Mouse (Mus musculus): ENCODE measurements around the gene Tgfa.

The Tgfa gene

DNA sequence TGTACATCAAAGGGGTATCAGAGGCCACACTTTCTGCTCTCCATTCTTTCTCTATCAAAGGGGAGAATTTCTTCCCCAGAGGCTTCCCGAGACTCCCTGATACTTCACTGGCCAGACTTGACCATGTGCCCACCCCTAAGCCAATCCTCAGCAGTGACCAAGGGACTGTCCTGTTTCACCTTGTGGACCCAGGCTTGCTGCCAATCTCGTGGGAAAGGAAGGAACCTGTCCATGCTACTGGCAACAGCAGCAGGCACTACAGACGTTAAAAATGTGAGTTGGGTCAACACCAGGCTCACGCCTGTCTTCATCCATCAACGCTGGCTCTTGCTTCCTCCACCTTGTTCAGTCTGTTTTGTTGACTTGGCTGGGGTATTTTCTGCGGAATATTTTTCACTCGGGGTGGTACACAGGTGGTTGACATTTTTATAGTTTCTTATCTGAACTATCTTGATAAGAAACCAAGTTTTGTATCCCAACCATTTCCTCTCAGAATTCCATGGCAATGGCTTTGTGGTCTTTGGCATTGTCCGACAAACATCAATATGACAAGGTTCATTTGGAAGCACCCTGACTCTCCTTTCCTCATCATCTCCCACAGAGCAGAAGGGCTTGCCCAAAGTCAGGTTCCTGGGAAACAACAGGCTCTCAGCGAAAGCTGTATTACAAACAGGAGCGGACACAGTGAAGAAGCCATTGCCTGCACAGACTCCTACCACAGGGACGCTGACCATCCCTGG lies 6.1 kb upstream of the Tgfa start:
- DNase-seq (ENCODE audit: low read depth, low spot score): no peak

DNA sequence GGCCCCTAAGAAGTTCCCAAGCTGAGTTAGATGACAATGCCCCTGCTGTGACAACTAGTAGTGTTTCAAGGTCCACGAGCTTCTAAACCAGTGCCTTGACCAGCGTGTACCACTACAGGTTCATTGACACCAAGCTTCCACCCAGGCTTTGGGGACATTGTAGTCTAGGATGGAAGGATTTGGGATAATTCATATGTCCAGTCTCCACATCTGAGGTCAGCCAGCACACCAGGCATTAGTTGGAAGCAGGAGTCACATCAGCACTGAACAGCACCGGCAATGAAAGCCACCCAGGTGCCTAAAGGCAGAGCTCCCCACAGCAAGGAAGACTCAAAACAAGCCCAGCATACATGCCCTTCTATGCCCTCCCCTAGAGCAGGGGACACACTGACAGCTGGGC lies 4.4 kb upstream of the Tgfa start:
- no peak for DNase-seq (ENCODE audit: low read depth, low spot score)

DNA sequence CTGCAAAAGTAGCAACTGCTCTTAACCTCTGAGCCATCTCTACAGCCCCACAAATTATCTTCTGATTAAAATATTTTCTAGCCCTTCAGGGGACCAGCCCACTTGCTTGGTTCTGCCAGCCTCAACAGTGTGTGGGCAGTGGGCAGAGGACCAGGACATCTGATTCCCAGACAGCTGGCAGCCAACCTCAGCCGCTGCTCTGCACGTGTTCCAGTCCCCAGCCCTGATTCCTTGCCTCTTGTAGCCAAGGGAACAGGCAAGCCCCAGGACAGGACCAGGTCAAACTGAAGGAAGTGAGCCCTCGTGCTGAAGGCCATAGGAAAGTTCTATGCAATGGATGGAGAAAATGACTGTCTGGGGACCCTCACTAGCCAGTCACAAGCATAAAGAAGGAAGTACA lies 2.0 kb upstream of the Tgfa start:
- no peak for DNase-seq (ENCODE audit: low read depth, low spot score)

DNA sequence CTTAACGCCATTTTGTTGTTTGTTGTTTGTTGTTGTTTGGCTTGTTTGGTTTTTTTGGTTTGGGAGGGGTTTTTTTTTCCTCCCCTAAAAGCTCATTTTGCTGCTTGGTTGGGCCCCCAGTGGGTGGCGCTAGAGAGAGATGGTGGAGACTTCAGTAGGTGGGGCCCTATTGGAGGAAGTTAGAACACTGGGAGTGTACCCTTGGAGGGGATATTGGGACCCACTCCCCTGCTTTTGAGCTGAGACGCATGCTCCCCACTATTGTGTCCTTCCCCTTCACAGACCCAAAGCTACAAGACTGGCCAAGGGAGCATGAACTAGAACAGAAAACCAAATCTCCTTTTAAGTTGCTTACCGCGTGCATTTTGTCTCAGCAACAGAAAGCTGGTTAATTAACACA lies 1.1 kb upstream of the Tgfa start:
- DNase-seq (ENCODE audit: low read depth, low spot score): no peak

DNA sequence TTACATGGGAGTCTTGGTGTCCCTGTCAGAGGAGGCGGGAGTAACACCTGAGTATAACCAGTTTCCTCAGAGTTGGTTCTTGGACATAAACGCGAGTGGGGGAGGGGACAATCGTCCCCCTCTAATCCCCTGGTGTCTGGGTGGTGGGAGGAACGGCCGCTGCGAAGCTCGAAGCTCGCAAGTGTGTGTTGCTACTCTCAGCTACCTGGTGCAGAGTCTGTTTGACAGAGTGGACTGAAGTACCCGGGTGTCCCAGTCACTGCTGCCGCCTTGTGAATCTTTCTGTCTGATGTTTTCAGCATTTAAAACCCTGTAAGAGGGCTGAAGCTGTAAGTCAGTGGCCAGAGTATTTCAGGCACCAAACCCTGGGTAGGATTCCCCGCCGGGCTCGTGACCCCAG lies 1.0 kb downstream of the Tgfa start:
- no peak for DNase-seq (ENCODE audit: low read depth, low spot score)

DNA sequence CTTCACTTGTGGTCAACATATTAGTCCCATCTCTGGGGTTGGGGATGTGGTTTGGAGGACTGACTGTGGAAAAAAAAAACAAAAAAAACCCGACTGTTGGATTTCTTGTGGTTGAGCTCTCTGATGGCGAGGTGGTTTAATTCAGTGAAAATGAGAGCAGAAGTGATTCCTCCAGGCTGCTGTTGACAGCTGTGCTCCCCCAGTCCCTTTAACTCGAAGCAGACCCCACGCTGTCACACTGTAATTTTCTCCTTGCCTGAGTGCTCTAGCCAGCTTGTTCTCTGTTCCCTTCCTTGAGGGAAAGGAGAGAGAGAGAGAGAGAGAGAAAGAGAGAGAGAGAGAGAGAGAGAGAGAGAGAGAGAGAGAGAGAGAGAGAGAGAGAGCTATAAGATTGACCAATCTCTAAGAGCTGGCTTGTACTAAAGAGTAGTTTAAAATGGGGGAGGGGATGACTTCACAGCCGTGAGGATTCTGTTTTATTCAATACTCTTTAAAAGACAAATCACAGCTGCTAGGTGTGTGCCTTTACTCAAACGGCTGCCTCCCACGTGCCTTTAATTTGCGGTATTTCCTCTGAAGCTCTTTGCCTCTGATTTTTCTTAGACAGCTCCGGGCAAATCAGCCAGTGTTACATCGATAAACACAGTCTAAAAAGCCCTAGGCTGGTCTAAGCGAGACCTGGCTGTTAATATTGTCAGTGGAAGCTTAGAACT lies 2.3 kb downstream of the Tgfa start:
- no peak for DNase-seq (ENCODE audit: low read depth, low spot score)

DNA sequence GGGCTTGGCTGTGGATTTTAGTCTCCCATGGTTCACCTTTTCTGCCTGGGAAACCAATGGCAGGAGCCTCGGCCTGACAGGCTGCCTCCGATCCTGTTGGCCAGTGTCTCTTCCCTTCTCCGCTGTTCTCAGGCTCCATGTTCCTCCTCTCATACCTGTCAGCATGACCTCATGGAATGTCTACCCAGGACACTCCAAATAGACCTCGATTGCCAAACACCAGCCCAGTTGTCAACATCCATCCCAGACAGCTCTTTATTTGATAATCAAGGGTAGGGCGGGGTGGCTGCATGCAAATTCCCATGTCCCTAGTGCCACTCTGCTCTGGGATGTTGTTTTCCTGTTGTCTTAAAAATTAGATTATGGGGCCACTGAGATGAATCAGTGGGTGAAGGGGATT lies 5.9 kb downstream of the Tgfa start:
- no peak for DNase-seq (ENCODE audit: low read depth, low spot score)

DNA sequence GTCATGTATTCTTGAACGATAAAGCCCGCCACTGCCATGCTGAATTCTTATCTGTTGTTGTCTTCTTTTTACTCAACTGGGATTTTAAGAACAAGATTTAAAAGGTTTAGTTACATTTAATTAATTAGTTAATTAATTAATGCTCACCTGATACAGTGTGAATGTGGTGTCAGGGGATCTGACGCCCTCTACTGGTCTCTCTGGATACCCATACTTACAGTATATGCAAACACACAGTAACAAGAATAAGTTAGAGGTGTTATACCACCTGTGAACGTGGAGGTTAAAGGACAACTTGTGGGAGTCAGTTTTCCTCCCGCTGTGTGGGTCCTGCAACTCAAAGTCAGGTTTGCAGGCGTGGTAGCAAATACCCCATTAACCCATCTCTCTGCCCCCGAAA lies 8.1 kb downstream of the Tgfa start:
- DNase-seq (ENCODE audit: low read depth, low spot score): no peak

DNA sequence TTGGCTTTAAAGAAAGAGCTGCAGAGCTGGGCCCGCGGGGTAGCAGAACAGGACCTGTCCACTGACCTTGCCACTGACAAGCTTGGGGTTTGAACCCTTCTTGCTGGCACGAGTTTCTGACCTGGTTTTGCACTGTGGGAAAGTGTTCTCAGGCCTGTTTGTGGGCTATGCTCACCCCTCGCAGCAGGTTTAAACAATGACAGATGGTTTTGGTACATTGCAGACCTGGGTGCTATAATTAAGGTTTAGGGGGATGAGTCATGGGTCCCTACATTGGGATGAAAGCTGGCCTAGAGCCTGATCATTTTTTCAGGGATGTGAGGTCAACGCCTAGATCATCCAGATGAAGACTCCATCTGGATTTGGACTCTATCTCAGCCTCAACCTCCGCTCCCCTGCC lies 11.0 kb downstream of the Tgfa start:
- no peak for DNase-seq (ENCODE audit: low read depth, low spot score)

DNA sequence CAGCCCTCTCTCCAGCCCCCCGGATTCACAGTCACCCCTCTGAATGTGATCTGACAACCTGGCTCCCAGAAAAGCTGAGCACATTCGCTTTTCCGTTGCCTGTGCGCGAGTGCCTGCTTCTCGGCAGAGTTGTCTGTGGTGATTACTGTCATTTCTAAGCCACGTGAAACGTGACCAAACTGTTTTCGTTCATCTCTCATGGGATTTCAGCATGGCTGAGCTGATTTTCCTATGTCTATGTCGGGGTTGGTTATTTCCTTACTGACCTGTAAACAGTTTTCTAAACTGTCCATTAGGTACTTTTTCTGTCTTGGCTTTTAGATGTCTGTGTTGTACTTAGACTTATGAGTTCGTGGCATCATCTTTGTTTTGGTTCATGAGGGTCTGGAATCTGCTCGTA lies 12.0 kb downstream of the Tgfa start:
- no peak for DNase-seq (ENCODE audit: low read depth, low spot score)

DNA sequence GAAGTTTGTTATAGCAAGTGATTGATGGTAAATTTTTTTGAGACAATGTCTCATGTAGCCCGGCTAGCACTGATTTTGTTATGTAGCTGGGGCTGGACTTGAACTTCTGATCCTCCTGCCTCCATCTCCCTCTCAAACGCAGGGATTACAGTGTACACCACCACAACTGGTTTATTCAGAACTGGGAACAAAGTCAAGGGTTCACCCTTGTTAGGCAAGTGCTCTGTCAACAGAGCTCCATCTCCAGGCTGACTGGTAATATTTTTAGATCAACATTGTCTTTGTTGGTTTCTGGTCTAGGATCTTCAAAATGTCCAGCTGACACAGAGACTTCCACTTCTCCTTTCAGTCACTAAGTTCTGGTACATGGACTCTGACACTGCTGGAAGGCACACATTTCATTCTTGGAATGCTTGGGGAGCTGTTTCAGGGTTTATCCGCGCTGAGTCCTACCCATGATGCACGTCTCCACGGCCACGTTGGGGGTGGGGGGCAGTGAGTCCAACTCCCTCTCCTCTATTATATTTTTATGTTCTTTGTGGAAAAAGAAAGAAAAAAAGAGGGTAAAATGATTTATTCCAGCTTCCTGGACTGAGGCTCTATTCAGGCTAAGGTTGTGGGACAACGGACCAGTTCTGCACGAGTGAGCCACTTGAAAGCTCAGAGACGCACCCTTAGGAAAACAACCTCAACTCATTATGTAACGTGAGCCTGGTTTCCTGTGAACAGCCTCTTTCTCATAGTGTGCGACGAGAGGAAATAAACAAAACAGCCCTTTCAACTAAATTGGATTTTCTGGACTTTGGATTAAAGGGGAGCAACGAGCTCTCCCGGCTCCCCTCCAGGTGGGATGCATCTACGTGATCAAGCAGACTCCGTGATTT lies 14.4 kb downstream of the Tgfa start:
- no peak for DNase-seq (ENCODE audit: low read depth, low spot score)

DNA sequence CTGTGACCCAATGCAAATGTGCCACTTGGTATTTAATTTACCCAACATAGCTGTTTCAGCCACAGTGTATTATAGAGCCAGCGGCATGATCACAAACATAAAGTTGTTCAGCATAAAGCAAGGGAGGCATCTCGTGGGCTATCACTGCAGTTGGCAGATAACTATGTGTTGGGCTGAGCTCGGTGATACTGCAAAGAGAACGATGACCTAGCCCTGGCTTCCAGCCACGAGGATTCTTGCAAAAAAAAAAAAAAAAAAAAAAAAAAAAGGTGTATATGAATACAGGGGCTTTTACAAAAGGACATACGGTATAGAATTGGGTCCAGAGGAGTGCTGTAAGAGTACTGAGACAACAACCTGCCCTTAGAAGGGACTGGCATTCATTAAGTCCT lies 15.0 kb downstream of the Tgfa start:
- no peak for DNase-seq (ENCODE audit: low read depth, low spot score)

DNA sequence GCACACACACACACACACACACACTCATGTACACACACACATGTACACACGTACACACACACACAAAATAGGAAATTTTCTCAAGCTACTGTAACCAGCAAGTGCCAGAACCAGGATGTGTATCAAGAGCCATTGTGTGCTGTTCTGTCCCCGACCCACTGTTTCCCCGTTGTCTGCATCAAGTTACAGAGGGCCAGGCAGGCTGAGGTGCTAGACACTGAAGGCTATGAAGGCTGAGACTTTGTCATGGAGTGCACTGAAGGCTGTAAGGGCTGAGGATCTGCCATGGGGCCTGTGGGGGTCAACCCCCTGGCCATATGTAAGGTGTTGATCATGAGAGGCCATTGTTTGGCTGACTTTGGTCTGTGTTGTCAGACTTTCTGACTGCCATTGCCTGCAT lies 15.6 kb downstream of the Tgfa start:
- DNase-seq (ENCODE audit: low read depth, low spot score): no peak

DNA sequence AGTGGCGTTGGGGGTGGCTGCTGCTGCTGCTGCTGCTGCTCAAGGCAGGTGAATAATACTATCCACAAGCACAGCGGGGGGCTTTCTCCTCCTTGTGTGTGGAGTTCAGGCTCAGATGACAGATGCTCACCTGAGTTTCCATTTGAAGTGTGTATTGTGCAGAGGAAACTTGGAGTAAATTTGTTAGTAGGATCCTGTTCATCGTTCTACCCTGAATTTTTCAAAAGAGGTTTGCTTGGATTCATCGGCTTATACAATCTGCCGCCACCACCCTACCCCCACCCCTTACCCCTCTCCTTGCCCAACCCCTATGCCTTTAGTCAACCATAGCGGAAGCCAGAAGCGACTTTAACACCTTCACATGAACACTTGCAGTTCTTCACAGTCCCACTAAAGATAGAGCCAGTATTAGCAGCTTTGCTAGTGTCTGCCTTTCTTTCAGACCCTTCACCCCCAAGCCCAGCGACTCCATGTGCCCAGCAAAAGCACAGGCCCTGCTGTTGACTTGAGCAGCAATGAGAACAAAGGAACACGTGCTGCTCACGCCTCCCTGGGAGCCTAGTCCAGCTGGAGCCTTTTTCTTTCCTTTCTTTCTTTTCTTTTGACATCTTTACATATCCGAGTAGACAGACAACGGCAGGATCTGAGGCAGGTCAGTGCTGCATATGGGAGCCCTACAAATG lies 16.2 kb downstream of the Tgfa start:
- DNase-seq (ENCODE audit: low read depth, low spot score): no peak

DNA sequence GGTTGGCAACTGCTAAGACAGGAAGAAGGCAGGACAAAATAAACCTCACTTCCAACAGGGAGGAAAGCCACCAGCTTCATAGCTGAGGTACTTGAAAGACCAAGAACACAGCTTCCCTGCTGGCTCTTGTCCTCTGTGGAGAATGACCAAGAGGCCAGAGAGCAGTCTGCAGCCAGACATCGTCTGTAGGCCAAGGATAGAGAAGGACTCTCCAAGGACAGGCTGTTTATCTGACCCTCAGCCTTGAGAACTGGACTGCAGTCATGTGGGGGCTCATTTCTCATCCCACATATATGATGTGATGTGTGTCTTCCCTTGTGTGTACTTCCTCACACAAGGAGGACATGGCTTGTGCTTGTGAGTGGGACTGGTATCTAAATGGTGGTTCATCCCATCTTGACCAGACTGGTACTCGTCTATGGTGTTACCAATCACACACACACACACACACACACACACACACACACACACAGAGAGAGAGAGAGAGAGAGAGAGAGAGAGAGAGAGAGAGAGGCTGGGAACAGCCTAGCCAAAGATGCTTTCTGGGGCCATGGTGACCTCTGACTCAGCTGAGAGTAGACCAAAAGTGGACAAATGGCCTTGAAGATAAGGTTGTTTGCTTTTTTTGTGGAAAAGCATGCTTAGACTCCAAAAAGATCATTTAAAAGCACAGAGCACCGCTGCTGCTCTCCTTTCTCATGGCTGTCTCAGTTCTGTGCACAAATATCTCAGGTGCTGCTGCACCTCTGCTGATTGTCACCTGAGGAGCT lies 18.0 kb downstream of the Tgfa start:
- DNase-seq (ENCODE audit: low read depth, low spot score): no peak

DNA sequence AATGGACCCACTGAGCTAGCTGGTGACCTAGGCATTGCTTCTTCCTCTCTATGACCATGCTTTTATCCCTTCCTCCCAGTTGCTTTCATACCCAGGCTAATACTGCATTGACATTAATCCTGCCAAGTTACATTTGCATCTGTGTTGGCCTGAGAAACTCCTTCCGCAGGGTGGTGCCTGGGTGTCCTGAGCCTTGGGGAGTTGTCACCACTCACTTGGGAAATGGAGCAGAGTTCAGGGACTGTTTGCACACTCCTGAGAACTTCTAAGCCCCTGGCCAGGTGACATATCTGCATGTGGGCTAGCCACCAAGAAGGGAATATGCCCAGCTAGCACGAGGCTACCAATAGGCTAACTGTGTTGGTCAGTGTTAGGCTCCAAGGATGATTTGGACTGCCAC lies 23.0 kb downstream of the Tgfa start:
- DNase-seq (ENCODE audit: low read depth, low spot score): no peak

DNA sequence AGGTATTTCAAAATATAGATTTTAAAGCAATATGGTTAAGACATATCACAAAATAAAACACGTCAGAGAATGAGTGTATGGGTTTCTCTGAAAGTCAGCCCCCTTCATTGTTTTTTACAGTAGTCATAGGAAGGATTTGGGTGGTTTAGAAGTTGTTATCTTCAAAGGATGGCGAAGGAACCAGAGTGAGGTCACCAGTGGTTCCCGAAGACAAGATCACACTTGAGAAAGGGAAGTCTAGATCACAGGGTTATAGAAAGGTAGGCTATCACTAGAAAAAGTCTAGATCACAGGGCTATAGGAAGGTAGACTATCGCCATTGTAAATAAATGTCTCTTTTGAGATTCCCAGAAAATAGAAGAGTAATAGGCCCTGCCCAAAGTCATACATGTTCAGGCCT lies 23.7 kb downstream of the Tgfa start:
- no peak for DNase-seq (ENCODE audit: low read depth, low spot score)

DNA sequence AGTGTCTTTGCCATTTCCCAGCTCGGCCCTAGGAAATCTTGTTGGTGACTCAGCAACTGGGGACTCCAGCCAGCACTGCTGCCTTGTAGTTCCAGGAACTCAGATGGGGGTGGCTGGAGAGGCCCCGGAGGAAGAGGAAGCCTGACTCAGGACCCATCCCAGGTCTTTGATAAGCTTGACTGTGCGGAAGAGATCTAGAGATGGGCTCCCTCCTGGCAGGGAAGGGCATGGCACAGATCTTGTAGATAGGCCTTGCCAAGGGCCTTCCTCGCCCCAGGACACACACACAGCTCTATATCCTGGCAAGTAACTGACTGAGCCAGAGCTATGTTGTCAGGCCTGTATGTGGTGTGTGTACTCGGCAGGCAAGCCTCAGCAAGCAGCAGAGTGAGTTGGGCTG lies 24.5 kb downstream of the Tgfa start:
- DNase-seq (ENCODE audit: low read depth, low spot score): no peak

DNA sequence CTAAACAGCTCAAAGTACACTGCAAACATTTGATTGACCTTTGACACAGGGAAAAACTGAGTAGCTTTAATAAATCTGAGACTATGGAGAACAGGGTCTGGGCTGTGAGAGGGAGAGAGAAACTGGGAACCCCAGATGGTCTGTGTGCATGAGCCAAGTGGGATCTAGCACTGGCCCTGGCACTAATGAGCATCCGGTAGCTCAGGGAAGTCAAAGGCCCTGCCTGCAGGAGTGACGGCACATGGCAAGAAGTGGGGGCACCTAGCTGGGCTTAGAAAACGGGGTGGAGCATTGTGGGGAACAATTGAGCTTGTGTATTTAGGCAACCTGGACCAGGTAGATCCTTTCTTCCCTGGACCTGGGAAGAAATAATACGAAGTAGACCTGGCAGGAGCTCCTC lies 25.1 kb downstream of the Tgfa start:
- DNase-seq (ENCODE audit: low read depth, low spot score): no peak

DNA sequence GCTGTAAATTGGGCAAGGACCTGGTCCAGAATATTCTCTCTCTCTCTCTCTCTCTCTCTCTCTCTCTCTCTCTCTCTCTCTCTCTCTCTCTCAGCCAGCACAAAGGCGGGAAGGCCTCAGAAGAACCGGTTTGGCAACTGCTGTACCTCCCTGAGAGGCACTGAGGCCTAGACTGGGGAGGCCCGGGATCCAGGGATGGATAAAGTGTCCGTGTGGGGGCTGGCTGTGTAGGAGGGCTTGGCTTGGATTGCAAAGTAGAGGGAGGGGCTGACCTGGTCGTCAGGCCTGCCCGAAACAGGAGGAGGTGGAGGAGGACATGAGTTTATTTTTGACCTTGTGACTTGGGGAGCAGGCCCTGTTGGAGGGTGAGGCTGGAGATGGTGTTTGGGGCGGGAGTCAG lies 27.4 kb downstream of the Tgfa start:
- no peak for DNase-seq (ENCODE audit: low read depth, low spot score)

DNA sequence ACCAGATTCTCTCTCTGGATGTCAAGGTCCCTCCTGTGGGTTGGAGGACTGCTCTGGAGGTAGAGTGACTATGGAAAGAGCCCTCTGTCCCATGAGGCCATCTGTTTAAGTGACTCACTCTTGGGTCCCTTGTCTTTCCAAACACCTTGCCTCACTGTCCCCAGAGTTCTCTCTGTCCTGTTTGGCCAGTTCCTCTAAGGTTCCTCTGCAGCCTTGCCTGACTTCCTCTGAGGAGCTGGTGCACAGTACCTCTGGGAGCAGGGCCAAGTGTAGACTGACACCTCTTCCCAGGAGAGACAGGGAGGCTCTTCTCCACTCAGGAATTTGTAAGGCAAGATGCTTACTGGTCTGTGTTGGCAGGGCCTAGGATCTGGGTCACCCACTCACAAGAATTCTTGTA lies 30.6 kb downstream of the Tgfa start:
- no peak for DNase-seq (ENCODE audit: low read depth, low spot score)
